Mouse (Mus musculus): Measurements from ENCODE around the gene Dixdc1.

Gene Dixdc1

DNA sequence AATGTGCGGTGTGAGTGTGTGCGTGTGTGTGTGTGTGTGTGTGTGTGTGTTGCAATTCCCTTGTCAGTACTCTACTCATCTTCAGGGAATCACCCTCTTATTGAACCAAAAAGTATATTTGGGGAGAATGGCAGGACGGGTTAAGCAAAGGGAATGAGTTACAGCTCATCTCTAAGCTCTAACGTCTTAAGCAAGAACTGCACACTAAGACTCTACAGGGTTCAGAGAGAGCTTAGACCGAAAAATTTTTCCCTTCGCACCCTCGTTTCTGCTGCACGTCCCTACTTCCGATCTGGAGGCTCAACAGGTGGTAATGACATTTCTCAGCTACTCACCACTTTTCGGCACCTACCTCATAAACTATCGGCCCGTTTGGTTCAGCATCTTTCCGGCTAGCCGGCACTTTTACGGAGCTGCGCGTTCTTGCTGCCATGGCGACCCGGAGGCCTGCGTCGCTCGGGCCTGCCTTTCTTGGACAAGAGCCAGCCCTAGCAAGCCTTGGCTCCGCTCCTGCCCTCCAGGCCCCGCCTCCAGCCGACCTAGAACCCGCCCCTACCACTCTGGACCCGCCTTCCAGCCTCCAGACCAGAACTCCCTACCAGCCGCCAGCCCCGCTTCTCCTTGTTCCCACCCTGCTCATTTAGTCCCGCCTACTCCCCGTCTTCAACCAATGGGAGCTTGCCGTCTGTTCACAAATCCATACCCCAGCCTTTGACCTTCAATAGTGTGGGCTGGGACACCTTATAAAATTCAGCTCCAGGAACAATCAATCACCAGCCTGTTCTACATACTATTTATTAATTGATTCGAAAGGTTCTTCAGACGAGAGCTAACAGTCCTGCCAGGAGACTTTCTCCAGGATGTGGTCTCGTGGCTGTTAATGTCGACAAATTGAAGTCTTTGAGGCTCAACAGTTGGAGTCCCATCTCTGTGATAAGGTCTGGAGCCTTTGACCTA lies at the start of gene Dixdc1:
Dixdc1 (minus strand) TSS at position 604 of the 957 bp plus-strand sequence.
- DNase-seq = peak; percentile 89 to 93

DNA sequence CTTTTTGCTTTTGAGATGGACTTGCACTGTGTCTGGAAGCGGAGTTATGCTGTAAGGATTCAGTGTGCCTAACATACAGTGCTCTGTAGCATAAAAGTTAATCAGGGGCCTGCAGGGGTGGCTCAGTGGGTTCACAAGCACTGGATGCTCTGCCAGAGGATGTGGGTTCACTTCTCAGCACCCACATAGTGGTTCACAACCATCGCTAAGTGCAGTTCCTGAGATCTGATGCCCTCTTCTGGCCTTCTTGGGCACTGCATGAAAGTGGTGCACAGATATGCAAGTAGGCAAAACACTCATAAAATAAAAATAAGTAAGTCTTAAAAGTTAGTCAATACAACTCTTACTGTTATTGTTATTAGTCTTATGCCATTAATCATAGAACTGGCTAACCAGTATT lies 42.8 kb upstream of the Dixdc1 start:
- peak; percentile 27 to 57 for DNase-seq

DNA sequence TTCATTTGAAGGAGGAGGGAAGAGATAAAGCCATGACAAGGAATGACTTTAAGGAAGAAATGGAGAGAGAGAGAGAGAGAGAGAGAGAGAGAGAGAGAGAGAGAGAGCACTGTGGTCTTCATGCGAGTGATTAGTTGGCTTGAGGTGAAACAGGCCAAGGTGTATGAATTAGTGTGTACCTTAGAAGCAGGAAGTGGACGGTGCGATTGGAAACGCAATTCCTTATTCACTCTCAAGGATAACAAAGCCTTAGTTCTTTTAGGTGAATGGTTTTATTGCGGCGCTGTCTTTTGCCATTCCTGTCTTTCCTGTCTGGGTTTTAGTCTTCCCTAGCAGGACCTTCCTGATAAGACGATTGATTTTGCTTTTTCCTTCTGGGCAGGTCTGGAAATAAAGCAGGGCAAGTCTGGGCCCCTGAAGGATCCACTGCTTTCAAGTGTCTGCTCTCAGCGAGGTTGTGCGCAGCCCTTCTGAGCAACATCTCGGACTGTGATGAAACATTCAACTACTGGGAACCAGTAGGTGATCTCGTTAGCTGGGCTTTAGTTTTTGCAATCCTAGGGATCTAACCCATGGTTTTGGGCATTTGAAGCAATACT lies 36.9 kb upstream of the Dixdc1 start:
- DNase-seq = no peak

DNA sequence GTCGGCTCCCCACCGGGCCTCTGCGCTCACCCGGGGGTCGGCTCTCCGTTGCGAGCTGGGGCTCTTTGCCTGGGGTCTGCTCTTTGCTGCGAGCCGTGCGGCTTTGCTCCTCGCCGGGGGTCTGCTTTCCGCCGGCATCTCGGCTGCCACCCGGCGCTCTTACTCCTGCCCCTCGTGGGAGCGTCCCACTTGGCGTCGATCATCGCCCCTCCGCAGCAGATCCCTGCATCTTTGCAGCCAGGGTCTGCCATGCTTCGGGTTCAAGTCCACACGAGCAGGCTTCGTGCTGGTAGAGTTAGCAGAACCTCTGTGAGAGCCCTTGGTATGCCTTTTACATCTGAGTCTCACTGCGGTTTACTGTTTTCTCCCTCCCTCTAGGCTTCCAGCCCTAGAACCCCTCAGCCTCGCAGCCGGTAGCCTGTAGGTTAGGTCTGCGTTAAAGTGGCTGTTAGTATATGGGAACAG lies 36.4 kb upstream of the Dixdc1 start:
- DNase-seq = no peak

DNA sequence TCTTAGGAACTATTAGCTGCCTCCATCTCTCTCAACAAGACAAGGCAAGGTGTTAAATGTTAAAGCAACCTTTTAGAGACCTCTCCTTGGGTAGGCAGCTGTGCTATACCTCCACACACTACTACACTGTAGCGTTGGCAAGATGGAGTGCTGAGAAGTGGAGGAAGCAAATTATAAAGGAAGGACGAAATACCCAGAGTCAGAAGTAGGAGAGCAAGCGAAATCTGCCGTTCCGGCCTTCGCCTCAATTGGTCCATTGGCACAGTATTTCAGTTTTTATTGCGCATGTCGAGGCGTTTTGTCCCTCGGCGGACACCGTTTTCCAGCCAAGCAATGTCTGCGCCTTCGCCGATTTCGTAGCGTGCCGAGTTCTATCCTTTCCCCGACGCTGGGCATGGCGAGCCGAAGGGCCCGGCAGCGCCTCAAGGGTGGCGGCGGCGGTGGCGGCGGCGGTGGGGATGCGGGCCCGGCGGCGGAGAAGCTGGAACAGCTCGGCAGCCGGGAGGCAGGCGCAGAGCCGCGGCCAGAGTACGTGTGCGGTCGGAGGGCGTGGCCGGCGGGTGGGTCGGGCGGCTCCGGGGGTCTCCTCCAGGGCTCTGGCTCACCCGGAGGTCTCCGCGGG lies 35.8 kb upstream of the Dixdc1 start, which contains the start of the genes Alg9 and 1110032A03Rik:
Alg9 (plus strand) TSS at position 29 of the 622 bp plus-strand sequence.
1110032A03Rik (minus strand) TSS at position 530 of the 622 bp plus-strand sequence.
- DNase-seq = peak; percentile 96 to 97

DNA sequence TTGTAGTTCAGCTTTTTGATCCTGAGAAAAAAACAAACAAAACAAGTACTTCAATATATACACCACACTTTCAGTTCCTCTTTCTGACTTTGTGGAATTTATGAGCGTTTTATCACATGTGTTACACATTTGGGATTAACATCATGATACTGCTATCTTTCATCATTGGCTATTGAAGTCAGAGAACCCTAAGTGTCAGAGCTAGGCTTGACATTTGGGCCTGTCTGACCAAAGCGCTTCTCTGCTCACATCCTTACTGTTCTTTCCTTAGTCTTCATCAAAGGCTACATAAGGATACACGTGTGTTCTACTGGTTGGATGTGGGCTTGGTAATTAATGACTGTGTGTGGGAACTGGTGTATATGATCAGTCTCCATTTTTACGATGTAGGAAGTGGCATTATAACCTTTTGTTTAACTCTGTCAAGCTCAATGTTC lies 34.7 kb upstream of the Dixdc1 start:
- no peak for DNase-seq

DNA sequence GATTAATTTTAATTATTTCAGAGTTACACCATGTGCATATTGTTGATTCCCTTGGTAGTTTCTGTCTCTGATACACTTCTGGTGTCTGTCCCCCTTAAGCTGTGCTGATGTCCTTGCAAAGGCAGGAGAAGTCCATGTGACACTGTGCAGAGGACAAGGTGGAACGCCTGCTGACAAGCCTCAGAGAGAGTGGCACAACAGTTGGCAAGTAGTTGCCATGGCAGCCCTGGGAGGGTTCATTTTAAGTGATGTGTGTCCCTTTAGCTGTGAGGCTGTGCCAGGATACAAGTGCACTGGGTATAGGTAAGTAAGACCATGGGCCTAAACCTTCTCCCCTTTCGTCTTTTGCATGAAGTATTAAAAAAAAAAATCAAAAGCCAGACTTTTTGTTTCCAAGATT lies 30.7 kb upstream of the Dixdc1 start:
- no peak for DNase-seq

DNA sequence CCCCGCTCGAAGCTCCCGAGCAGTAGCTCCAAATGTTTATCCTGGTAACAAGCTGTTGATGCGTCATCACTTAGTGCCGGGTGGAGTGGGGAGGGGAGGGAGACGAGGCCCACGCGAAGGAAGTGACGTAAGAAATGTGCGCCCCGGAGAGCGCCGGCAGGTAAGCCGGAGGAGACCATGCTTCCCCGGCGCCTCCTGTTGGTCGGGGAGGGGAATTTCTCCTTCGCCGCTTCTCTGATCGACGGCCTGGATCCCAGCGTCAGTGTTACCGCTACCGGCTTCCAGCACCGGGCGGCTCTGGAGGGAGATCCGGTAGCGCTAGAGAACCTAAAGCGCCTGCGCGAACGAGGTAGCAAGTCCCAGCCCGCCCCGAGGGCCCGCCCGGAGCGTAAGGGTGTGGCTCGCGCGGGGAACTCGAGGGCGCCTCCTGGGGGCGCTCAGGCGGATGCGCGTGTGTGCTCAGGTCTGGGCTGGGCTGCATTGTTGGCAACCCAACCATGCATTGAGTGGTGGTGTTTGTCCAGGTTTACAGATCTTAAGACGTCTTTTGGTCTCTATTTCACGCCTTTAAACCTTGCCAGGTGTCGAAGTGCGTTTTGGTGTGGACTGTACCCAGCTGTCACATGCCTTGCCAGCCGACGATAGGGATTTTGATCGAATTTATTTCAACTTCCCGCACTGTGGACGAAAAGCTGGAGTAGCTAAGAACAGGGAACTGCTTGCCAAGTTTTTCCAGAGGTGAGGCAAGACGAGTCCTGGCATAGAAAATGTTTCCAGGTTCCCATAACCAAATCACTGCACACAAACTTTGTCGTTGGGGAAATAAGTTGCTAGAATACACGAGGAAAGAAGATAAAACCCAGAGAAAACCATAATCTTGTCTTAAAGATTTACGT lies 29.0 kb upstream of the Dixdc1 start, which contains the start of gene Fdxacb1:
Fdxacb1 (plus strand) TSS at position 130 of the 896 bp plus-strand sequence.
- DNase-seq = peak; percentile 98 to 99

DNA sequence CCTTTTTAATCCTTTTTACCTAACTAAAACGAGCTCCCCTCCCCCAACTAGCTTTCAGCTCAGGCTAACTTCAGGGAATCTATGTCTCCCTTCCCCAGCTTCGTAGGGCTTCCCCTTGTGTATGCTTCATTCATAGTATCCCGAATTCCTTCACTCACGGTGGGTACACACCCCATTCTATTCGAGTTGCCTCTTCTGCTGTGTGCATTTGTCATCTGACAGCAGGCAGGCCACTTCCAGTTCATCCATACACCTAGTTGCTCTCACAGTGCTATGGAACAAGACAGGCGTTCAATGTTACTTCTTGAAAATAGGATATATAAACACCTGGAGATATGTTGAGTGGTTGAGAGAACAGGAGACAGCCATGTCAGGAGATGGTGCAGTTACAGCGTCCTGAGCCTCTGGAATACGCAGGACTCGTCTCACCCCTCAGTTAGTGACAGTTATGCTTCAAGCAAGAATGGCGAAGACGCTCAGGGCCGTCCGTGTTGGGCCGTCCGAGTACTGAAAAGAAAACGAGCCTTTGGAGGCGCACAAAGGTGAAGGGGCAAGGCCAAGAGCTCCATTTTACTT lies 28.3 kb upstream of the Dixdc1 start:
- peak; percentile 18 to 26 for DNase-seq

DNA sequence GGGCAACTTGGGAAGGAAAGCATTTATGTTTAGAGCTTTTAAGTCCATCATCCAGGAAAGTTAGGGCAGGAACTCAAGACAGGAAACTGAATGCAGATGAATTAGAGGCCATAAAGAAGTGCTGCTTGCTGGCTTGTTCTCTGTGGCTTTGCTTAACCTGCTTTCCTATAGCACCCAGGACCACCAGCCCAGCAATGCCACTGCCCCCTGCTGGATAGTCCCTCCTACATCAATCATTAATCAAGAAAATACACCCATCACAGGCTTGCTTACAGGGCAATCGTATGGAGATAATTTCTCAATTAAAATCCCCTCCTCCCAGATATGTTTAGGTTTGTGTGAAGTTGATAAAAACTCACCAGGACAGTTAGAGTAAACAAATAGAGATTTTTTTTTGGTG lies 24.0 kb upstream of the Dixdc1 start:
- DNase-seq = peak; percentile 42 to 59

DNA sequence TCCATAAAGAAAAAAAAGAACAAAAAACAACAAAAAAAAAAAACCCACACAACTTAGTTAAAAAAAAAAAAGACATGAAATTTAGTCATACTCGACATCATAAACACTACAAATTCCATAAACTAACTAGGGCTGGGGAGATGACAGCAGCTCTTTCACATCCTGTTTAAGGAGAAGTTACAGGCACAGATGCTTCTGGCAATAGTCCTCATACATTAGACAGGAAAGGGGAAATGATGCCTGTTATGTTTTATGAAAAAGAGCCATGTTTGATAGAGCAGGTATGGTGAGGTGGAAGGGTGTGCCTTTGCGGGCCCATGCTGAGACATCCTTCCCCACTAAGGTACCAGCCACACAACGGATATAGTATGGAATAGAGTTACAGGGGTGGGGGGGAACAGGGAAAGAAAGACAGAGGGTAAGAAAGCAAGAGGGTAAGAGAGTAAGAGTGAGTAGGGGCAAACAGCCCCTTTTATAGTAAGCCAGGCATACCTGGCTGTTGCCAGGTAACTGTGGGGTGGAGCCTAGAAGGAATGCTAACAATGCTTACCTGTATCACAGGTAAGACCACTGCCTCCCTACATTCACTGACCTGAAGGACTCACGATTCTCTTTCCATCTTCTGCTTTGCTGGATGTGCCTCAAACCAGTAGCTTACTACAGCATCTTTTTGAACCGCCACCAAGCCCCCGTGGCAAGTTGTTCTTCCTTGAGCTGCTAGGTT lies 22.4 kb upstream of the Dixdc1 start:
- DNase-seq = no peak

DNA sequence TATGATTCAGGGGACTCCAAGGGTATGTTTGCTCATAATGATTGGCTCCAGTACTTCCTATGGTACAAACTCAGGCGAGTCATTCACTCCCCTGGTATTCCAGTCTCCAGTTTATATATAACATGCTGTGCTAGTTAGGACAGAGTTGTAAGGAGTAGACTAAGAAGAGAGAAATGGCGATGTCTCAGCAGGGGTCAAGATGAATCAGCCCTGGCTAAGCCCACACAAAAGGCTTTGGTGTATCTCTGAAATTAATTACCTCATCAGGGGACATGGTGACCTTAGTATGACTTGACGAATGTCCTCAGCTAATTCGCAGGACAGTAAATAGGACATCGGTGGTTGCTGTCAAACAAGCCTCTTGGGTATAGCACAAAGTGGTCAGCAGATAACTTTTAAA lies 17.4 kb upstream of the Dixdc1 start:
- DNase-seq = no peak

DNA sequence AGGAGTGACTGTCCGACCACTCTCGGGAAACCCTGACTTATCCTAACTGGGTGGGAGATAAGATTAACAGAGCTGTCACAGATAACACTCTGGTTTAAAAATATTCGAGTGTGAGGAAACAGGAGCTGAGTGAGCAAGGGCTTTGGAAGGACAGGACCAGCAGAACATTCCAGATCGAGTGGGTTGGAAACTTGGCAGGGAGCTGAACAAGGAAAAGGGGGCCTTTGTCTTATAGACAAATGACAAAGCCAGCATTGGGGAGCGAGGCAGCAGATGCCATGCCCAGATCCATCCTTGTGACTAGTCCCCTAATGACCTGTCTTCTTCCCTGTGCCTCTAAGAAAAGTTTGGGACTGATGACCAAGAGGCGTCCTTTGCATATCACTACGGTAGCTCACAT lies 14.6 kb upstream of the Dixdc1 start:
- no peak for DNase-seq

DNA sequence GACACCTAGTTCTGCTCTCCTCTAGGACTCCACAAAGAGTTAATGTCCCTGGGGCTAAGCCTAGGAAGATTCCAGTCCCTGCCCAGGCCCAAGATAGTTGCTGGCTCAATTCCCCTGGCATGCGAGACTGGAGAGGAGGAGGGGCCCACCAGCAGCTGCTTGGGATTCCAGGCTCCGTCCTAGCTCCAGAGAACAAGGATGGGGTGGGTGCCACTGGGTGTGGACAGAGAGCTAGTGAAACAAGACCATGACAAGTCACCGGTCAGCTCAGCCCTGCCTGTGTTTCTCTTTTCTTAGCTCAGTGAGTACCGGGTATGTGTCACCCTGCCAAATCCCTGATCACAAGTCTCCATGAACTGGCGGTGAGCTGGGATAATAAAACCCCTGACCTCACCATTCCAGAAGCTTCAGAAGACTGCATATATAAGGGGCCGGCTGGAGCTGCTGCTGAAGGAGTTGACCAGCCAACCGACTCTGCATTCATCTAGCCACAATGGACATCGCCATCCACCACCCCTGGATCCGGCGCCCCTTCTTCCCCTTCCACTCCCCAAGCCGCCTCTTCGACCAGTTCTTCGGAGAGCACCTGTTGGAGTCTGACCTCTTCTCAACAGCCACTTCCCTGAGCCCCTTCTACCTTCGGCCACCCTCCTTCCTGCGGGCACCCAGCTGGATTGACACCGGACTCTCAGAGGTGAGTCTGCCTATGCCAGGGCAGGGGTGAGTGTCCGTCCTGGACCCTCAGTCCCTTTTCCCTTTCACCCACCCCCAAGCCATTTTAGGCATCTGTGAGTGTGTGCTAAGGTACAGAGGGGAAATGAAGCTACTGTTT lies 13.7 kb upstream of the Dixdc1 start:
- DNase-seq = peak; percentile 71 to 78

DNA sequence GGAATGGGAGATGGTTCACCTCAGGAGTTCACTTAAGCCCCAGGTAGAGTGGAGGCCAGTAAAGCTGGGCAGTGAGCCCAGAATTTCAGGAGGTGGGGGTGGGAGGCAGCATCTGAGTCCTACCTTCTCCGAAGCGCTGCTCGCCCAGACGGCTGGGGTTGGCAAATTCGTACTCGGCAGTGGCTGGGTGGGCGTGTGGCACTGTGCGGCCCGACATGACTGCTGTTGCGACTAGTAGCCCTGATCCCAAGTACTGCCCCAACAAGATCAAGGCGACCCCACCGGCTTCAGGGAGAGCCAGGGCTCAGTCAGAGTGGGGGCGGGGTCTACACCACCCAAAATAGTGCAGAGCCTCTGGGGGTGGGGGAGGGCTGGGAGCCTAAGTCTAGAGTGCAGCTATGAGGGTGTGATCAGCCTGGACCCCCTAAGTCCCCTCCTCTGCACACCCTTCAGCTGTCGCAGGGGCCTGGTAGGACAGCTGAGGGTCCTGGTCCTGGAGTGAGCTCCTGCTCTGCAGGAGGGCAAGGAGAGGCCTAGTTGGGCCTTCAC lies 12.8 kb upstream of the Dixdc1 start, which contains the start of gene Hspb2:
Hspb2 (minus strand) TSS at position 301 of the 549 bp plus-strand sequence.
- peak; percentile 51 to 64 for DNase-seq

DNA sequence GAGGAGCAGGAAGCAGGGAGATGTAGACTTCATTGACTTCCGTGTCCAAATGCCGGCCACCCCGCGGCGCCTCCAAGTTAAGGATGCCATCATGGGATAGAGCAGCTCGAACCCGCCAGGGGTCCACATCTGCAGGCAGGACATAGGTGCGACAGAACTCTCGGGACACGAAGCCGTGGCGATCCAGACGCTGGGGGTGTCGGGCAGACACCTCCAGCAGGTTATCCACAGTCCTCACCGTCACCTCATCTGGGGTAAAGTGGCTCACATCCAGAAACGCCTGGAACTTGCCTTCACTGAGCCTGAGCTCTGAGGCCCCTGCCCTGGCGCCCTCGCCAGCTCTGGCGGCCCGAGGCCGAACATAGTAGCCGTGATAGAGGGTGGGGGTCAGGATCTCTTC lies 12.0 kb upstream of the Dixdc1 start, which contains the start of gene Cryab:
Cryab (plus strand) TSS at position 3 of the 400 bp plus-strand sequence.
- DNase-seq = peak in 1 of 2 experiments; percentile 35

DNA sequence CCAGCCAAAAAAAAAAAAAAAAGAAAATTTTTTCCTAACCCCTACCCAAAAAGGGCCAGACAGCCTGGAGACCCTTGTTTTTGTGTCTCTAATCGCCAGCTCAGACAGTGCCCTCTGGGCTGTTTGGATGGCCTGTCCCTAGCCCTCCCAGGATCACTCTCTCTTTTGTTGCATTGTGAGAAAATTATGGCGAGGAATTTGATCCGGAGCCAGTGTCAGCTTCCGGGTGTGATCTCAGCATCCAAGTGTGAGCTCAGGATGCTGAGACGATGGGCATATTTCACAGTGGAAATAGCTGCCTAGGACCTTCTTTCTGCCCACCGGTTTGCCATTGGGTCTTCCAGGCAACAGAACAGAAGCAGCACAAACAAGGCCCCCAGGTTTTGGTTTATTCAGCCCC lies 11.4 kb upstream of the Dixdc1 start:
- DNase-seq = no peak

DNA sequence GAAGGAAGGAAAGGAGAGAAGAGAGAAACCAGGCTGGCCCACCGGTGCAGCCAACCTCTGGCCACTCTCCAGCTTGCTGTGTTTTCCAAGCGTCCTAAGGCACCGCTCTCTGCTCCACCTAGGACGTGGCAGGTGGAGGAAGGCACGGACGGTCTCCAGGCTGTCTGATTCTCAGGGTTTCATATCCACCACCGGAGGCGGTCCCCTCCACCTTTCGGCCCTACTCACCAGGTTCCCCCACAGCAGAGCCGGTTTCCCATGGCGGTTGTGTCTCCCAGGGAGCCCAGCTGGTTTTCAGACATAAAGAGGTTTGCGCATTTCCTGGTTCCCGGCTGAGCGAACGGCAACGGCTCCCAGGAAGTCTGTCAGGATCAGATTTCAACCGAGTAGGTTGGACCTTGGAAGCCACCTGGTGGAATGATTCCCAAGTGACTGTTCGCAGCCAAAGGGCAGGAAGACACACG lies 6.9 kb upstream of the Dixdc1 start, which contains the start of gene 2310030G06Rik:
2310030G06Rik (minus strand) TSS at position 323 of the 464 bp plus-strand sequence.
- DNase-seq = peak in 1 of 2 experiments; percentile 55

DNA sequence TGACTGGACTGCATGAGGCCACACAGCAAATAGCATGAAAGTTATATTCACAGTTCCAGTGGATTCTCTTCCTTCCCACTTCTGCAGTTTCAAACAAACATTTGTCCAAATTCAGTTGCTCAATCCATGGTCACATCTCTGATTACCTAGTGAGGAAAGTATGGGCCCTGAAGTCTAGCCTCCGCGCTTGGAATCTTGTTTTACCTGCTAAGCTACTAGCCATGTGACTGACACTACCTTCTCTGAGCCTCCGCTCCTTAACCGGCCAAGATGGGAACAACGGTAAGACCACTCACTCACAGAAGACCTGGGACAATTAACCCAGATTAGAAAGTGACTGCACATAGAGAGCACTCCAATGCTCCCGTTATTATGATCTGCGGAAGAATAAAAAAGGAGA lies 6.5 kb upstream of the Dixdc1 start:
- no peak for DNase-seq
